Mouse (Mus musculus) activated CD4-positive, CD25-positive, alpha-beta regulatory T cell, adult 4 months (primary cell): ENCODE data around the gene Tmem234. TPM values are rescaled to one million over a fixed set of nuclear protein-coding genes. Genes with fewer than 3 reads are reported as not detected.

Source experiments
- ATAC-seq: one replicate; pipeline ENCODE4 v1.8.0; 2017
- polyA plus RNA-seq, 2 experiments: library from polyadenylated mRNA; unstranded; fragments of 100-300 nt; shearing (Covaris generic); gene quantifications; one replicate each; pipeline ENCODE4 v1.2.1; 2017

Tmem234 gene
- polyA plus RNA-seq, 2 experiments from 2014 or later: 296 to 341 TPM

DNA sequence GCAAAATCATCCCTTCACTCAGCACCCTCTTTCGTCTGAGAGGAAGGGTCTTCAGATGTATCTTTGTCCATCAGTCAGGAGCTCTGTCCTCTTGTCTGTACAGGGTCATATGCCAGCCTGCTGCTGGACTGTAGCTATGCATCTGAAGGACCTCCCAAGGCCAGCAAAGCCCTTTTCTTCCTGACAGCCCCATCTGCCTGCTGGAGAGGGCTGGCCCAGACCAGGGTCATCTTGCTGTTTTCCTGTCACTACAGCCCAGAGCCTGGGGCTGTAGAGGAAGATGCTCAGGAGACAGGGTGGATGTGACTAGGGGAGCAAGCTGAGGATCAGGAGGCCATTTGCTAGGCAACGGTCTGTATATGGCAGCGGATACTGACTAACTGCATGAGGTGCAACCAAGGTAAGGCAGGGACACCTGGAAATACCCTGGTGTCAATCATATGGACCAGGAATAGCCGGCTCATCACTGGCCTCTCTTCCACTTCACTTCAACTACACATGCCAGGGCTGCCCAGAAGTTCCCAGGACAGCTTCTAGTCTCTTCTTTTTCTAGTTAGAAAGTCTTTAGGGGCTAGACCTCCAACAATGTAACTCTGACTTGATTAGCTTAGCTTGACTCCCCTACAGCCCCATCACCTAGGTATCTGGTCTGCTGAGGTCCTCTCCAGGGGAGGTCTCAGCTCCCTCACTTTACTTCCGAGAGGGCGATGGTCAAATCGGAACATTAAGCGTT is 22.5 kb downstream of the Tmem234 start:
- ATAC-seq: no peak

DNA sequence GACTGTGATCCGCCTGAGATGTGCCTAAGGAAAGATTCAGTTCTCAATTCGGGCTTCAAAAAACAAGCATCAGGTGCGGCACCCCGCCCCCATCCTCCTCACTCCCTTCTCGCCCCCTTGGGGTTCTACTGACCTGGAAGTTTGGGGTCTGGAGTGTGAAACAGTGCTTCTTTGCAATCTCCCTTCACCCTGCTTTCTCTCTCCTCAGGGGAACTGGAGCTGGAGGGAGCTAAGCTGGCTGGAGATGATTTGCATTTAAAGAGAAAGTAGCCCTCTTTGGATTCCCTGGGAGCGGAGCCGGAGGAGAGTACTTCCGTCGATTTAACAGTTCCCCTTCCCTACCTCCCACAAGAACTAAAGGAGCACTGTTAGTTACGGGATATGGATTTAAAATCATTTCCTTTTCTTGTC is 23.2 kb downstream of the Tmem234 start, which contains the start of gene Ccdc28b:
Ccdc28b (minus strand) TSS at position 267 of the 411 bp plus-strand sequence.
- no peak for ATAC-seq

DNA sequence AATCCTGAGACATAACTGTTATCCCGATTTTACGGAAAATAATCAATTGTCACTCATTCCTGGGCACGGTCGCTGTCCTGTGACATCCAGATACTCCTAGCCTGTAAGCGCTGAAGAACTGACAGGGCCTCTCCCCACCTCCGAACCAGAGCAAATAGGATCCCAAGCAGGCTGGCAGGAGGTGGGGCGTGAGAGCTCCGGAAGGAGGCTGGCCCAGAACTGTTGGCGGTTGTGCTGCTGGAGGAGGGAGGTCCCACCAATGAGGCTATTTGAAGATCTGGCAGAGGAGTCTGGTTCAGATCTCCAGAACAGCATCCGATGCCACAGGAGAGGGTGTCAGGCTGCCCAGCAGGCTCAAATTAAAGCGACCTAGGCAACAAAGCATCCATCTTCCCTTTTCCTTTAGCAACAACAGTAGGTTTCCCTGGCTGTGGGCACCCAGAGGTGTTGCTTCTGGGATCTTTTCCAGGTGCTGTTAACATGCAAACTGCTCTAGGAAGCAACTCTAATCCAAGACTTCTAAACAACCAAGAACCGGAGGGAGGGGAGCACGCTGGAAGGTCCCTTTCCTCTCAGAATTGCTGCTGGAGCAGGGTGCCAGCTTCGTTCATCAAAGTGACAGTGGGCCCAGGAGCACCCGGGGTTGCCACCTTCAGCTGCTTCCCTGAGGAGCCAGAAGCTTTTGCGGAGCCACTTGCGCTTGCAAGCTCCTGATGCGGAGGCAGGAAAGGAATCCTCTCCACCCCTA is 24.0 kb downstream of the Tmem234 start:
- ATAC-seq: peak; percentile 97

DNA sequence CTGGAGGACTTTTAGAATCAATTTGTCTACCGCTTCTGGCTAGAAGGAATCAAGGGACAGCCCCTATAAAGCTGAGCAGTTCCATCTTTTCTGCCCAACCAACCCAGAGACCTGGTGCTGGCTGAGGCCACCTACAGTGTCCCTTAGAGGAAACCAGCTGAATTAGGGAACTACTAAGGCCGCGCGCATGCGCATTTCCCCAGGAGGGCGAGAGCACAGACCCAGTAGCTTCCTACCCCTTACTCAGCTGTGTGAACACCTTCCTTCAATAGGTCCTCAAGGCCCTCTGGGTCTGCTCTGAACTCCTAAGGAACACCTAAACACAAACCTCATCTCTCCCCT is 24.5 kb downstream of the Tmem234 start:
- ATAC-seq: no peak

DNA sequence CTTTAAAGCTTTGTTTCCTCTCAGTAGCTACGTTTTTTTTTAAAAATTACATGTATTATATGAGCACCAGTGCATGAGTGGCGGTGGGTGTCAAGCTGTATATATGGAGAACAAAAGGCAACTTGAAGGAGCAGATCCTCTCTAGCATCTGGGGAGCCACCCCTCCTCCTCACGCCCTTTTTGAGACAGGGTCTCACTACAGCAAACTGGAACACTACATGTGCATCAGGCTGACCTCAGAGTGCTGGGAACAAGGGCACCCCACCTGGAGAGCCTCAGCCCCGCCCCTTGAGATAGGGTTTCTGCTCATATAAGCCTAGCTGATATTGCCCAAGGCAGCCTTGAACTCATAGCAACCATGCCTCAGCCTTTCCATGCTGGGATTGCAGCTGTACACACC is 25.0 kb downstream of the Tmem234 start:
- no peak for ATAC-seq

DNA sequence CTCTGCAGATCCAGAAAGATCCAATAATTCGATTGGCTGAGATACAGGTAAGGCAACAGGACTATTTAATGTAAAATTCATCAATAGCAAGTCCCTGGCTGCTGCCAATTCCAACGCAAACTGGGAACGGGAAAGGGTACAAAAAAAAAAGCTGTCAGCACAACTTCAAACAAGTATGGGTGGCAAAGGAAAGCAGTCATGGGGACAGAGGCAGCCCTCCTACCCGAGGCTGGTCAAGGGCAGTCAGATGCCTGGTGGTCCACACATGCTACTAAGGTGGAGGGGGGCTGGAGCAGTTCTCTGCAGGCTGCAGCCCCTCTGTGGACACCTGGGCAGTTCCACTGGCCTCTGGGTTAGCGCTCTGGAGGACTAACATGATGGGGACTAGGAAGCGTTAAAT is 25.6 kb downstream of the Tmem234 start:
- no peak for ATAC-seq

DNA sequence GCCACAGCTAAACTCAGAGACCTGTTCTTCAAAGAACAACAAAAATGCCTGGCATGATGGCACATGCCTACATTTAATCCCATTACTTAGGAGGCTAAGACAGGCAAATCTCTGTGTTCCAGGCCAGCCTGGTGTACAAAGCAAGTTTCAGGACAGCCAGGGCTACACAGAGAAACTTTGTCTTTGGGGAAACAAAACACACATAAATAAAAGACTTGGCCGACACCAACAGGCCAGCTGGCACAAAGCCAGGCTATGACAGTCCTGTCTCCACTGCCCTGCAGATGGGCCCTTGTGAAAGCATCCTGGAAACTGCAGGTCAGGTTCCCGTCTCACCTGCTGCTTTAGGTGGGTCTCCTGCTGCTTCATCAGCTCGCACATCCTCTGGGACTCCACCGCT is 30.5 kb downstream of the Tmem234 start:
- no peak for ATAC-seq

DNA sequence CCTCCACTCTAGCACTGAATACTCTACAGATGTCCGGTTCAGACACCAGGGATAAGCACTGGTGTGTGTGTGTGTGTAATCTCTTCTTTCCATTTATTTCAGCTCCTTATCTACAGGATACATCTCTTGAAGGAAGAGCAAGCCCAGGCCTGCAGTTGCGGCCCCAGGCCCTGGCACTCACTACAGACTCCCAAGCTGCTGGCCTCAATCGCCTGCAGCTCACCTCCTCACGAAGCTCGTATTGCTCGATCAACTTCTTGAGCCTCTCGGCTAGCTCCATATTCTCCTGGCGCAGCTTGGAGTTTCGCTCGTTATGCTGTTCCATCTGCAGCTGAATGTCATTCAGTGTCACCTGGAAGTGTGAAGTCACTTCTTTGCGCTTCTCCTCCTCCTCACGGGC is 31.4 kb downstream of the Tmem234 start:
- no peak for ATAC-seq

DNA sequence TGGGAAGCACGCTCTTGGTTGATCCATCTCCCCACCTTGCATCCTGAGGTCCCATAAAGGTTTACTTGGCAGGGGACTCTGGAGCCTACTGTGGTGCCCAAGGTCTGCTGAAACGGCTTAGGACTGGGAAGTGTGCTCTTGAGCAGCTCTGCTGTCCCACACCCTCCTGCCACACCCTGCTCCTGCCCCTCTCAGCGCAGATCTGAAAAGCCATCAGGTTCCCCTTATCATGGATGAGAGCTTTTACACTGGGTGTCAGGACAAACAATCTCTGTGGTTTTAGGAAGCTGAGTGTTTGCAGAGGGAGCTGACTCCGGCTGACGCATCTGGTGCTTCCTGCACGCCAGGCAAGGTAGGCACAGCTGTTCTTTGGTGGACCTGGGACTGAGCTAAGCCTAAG is 33.4 kb downstream of the Tmem234 start:
- no peak for ATAC-seq

DNA sequence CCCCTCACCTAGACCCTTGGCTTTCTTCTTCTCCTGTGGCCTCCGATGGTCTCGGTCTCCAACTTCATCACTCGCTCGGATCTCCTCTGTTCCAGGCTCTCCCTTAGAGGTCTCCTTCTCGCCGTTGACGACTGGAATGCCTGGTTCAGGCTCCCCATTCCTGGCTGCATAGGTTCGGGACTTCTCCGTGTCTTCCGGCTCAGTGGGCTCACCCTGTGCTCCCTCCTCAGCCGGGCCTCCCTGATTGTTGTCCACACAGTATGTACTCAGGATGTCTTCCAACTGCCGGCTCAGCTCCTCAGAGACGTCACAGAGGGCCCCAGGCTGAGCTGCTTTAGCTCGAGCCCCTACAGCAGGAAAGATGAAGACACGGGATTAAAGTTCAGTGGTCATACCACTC is 38.8 kb downstream of the Tmem234 start:
- no peak for ATAC-seq

DNA sequence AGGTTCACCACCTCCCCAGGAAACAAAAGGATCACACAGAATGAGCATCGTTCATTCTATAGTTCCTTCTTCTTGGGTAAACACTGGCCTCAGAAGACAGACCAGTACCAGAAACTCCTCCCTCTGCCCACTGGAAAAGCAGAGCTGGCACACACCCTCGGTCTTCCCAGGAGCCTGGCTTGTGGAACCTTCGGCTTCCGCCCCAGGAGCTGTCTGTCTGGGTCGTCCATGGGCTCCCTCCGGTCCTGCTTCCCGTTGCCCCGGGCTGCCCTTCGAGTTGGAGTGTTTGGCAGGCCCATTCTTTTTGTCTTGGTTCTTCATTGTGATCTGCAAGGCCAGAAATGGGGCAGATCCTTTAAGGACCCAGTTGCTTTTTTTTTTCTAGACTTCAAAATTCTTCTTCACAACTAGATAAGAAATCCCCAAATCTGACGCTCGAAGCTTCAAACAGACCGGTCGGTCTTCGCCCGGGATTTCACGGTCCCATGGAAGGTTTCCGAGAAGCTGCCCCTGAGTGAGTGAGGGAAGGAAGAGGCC is 39.7 kb downstream of the Tmem234 start:
- ATAC-seq: no peak

DNA sequence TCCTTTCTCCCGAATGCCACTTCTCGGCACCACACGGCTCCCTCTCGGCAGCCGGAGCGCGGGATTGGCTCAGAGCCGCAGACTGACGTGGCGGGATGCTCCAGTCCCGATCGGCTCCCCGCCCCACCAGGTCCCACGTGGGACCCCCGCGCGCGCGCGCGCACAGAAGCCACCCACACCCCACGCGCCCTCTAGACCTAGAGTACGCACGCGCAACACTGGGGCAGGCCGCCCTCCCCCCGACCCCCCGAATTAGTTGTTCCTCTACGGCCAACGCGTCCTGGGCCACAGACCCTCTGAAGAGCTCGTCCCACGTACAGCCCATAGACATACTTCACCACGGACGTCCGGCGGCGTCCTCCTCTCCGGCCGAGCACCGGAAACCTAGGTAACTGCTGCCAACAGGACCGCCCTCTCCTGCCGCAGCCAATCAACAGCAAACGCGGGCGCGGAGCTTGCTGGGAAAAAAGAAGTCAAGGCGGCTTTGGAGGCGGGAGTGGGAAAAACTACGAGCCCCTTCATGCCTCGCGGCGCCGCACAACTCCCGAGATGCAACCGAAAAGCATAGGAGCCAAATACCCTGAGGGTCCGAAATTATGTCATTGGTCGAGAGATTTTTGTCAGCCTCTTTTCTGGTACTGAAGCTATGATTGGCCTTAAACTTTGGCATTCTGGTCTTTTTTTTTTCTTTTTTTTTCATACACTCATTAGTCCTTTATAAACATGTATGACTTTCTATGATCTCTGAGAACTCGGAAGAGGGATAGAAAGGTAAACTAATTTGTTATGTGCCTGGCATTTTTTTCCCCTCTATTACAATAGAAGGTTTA is 40.4 kb downstream of the Tmem234 start, which contains the start of gene Txlna:
Txlna (minus strand) TSS at position 428 of the 830 bp plus-strand sequence.
- peak; percentile 87 for ATAC-seq

DNA sequence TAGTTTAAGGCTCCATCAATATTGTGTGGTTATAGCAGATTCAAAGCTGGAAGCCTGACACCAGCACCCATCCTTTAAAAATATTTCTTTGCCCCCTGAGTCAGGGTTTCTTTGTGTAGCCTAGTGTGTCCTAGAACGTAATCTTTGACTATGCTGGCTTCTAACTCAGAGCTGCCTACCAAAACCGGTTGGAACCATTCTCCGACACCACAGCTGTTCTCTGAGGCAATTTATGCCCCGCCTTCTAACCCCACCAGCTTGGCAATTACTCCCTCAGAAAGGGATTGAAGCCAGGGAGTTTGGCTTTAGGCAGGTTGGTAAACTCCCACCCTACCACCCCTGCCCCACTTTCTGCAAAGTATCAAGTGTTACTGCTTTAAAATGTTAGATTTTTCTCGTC is 41.3 kb downstream of the Tmem234 start:
- no peak for ATAC-seq

DNA sequence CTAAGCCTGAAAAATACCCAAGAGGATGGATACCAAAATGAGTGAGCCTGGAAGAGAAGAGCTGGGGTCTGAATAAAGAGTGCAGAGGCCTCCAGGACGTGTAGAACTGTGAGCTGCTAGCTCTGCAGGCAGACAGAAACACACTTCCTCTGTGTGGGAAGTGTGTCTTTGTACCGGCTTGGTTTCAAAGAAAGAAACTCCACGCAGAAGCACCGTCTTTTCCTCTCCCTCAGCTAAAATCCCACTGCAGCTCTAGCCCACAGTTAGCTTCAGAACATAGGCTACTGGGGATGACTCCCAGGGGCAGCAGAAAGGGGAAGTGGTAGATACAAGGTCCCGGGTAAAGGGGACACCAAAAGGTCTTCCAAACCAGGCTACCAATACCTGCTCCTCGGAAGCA is 44.7 kb downstream of the Tmem234 start:
- no peak for ATAC-seq

DNA sequence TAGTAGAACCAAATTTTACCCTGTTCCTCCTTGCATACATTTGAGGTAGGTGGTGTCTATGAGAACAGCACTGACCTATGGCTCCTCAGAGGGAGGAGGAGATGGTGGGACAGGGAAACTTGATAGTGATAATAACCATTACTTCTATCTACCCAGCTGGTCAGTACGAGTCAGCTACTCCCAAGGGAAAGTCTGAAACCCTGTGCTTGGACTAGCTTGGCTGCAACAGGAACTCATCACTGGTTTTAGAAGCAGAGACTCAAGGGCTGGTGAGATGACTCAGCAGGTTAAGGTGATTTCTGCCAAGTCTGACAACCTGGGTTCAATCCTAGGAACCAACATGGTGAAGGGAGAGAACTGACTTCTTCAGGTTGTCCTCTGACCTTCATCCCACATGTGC is 48.2 kb downstream of the Tmem234 start:
- ATAC-seq: no peak

DNA sequence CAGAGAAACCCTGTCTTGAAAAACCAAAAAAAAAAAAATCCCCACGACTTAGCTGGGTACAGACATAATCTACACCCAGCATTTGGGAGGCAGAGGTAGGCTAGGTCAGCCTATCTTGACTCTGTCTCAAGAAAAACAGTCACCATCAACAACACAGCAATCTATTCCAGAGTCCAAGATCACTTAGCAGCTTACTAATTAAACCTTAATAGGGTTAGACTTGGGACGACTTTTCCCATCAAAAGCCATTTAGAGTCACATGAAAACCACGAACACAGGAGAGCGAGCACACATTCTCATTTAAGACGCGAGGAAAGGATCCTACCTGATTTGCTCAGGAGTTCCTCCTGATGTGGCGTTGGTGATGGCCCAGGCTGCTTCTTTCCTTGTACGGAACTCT is 49.9 kb downstream of the Tmem234 start:
- ATAC-seq: no peak

DNA sequence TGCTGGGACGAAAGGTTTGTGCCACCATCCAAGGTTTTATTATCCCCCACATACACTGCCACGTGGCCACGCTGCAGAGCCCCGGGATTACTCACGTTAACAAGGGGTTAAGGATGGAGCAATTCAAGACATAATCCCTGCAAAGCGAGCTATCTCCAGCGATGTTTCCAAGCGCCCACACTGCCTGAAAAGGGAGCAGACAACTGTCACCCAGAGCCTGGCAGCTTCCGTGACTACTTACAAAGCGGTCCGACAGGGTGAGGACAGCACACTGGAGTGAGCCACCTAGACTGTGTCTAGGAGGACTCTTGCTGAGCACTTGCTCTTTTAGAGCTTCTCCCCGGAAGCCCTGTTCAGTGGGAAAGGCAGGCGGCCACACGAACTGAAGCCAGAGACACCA is 54.3 kb downstream of the Tmem234 start:
- ATAC-seq: no peak

DNA sequence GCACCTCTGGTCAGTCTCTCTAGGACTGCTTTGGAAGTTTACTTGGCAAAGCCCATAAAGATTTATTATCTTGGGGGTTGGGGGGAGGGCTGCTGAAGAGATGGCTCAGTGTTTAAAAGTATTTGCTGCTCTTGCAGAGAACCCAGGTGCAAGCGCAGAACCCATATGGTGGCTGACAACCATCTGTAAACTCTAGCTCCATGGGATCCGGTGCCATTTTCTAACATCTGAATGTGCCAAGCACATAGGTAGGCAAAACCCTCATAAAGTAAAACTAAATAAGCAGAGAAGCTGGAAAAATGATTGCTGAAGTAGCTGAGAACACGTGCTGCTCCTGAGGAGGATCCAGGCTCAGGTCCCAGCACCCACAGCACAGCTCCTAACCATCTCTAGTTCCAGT is 61.1 kb downstream of the Tmem234 start:
- no peak for ATAC-seq

DNA sequence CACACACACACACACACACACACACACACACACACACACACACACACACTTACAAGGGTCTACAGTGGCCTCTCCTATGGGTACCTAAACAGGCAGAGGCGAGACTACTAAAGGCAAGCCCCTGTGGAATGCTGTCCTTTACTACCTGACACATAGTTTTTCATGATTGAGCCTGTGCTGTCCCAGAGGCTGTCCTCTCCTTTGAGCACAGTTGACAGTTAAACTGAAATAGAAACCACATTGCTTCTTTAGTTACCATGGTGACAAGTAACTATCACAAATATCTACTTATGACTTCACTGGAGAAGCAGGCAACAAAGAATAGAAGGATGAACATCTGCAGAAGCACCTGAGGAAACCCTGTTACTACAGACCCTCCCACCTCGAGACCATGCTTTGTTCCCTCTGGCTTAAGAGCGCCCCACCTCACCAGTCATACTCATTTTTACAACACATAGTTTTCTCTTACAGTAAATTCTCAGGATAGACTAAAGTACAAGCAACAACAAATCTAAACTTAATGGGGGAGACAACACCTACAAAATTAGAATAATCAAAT is 61.9 kb downstream of the Tmem234 start:
- no peak for ATAC-seq

DNA sequence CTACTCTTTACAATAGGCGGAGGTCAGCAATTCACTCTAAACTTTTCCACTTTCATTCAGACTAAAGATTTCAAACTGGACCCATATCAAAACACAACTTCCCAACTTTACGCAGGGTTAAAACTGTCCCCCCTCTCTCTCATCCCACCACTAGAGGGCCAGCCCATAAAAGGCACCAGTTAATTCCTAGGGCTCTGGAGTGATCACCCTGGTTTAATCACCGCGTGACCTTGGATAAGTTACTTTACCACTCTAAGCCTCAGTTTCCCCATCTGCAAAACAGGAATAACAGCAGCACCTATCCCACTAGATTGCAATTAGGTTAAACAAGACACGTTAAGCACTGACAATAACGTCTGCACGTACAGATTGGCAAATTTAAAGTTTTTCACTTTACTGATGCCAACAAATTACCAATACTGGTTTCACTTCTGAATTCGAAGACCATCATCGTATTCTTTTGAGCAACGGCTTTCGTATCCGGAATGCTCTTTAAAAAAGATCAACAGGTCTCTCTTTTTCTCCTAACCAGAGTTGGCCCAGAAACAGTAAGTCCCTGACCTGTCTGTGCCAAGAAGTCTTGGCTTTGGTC is 71.1 kb downstream of the Tmem234 start:
- peak; percentile 37 for ATAC-seq

DNA sequence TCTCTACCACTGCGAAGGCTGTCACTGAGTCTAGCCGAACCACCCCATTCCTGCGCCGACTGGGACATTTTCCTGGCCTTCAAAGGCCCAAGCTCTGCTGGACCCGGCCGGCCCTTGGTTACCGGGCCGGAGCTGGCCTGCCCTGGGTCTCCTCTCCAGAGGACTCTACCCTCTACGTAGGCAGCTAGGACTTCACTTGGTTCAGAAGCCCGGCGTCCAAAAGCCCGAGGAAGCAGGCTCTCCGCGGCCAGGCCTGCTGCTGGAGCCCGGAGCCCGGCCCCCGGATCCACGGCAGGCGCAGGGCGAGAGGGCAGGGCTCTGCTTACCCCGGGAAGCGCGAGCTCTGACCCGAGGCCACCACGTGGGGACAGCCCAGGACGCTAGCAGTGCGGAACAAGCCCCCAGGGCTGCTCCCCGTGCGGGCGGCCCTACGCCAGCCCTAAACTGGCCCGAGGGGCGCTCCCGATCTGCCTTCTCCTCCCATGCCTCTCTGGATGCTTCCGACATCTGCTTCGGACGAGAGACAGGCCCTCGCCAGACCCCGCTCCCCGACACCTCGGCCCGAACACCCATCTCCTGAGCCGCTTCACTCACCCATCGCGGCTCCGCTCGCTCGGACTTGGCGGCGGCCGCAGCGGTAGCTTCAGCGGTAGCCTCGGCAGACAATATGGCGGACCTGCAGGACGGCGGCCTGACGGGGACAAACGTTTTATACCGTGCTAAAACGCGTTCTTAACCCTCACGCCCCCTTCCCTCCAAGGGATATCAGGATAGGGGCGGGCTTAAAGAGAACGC is 71.8 kb downstream of the Tmem234 start, which contains the start of gene Kpna6:
Kpna6 (minus strand) TSS at position 685 of the 795 bp plus-strand sequence.
- peak; percentile 78 for ATAC-seq
